Mouse (Mus musculus) neural tube, embryonic 10.5 days (tissue): ENCODE data around the gene Spata32.

Source experiments
- DNase-seq: peaks from one replicate; pipeline ENCODE4 v3.0.0-alpha.2; 2017; ENCODE audit warnings: low spot score; ENCODE audit errors: extremely low spot score

Gene Spata32

DNA sequence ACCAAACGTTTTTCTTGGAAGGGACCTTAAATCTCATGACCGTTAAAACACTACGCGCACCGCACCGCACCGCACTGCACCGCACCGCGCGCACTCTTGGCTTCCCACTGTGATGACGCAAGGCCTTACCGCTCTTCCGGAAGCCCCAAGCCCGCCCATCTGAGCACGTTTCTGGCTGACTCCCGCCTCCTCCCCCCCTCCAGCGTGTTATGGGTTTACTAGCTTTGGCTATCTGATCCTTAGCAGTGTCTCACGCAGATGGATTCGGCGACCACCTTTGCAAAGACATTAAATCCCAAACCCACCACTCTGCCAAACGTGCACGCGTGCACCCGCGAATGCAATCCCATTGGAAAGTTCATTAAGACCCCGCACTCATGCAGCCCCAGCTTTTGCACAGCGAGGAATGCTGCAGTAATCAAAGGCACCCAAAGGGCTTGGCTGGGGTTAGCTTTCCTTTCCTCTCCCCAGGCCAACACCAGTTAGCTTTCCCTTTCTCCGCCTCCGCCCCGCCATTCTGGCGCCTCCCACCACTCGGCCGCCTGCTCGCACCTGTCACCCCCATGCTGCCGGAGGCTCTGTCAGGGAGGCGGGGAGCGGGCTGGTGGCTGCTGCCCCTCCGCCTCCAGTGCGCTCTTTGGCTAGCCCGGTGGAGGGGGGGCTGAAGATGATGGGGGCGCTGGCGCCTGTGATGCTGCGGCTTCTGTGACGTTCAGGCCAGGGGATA lies at the start of gene Spata32:
Gene Spata32 (minus strand): TSS at position 643 of the 727 bp plus-strand sequence.
- peak; percentile 57 for DNase-seq

DNA sequence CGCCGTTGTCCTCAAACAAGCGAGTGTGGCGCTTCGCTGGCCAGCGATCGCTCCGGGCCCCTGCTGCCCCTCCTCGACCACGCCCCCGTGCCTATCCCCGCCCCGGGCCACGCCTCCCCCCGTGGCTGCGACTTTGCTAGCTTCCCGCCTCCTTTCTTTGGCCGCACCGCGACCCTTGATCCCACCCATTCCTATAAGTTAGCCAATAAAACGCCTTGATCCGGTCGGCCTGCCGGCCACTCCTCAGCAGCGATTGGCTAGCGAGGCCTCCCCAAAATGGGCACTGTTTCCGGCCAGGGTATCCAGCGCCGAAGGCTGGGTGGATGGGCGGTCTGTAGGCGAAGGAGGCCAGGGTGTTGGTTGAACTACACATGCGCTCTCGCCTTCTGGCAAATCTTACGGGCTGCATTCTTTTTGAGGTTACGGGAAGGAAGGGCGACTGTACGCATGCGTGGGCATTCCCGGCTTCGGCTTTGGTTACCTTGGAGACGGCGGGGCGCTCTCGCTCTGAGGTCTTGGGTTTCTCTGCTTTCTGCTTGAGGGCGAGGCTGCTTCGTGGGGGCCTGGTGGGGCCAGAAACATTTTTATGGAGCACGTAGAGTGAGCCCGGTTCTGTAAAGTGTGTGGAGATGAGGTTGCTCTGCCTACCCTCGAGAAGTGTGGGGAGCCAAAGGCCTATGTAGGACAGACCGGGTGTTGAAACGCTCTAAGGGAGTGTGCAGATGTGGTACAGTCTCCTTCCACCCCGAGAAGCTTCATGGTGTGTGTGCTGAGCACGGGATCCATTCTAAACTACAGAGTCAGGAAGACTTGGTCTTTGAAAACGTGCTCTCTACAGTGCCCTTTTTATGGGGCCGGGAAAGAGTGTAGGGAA lies 49.4 kb upstream of the Spata32 start, which contains the start of gene Map3k14:
Gene Map3k14 (minus strand): TSS at position 127 of the 874 bp plus-strand sequence.
- DNase-seq: peak; percentile 100

DNA sequence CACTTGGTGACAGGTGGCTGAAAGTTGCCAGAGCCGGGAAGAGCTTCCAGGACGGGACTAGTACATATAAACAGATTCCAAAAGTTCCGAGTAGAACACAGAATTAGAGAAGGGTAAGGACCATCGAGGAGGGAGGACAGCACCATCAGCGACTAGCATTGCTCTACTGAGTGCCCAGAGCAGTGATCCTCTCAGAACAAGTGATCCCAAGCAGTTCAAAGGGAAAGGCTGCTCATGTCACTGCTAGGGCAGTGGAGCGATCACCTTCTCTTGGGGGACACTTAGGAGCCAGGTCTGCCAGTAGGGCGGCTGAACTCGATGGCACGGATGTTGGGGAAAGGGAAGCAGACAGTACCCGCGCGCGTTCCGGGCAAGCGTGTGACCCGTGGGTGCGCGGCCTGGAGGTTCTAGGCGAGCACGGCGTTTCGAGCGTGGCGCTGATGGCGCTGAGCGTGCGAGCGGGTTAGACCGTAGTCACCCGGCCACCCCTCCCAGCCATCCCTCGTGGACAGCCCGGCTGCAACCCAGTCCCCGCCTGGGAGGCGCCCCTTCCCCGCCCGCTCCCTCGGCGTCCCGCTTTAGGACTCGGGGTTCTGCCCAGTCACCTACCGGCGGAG lies 48.6 kb upstream of the Spata32 start:
- no peak for DNase-seq

DNA sequence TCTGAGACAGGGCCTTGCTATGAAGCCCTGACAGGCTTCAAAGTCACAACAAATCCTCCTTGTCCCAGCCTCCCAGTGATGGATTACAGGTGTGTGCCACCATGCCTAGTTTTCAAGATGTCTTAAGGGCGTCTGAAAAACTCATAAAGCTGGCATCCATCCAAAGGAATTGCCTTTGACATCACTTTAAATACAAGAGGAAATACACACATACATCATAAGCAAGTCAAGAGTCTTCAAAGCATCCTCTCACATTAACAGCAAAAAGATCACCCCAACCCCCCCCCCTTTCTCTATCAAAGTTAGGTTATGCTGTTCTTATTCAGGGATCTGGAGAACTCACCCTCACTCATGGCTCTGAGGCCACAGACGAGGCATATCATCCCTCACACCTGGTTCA lies 47.6 kb upstream of the Spata32 start:
- no peak for DNase-seq

DNA sequence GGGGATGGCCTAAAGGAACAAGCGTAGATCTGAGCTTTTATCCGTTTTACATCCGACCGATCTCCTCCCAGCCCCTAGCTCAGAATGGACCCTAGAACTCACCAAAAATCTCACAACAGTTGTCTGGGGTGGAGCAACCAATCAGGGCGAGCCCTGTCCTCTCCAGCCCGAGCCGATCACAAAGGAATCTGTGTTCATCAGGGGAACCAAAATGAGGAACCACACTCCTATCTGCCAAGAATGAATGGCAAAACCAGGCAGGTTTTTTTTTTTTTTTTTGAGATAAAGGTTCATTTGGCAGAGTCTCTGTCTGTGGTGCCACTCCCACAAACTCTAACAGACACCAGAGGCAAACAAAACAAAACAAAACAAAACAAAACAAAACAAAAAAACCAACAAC lies 47.0 kb upstream of the Spata32 start:
- no peak for DNase-seq

DNA sequence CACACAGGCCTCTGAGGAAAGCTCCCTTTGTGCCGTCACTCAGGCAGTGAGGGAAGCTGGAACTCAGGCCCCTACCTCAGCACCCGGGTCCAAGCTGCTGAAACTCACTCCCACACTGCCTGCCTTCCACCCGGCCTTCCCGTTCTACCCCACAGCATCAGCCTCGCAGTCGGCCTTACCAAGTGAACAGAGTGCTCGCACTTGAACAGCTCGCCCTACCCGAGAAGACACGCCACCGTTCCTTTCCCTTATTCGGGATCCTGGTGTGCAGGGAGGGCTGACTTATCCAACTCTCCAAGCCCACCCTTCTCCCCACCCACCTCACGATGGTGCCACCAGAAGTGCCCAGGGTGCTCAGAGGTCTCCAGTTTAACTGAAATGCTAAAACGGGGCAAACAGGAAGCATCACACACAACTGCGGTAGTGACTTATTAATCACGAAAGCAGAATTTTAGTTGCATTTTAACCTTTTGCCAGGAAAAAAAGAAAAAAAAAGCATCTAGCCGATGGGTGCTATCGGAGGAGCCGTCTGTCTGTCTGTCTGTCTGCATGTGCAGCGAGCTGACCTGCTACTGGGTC lies 46.3 kb upstream of the Spata32 start:
- DNase-seq: no peak

DNA sequence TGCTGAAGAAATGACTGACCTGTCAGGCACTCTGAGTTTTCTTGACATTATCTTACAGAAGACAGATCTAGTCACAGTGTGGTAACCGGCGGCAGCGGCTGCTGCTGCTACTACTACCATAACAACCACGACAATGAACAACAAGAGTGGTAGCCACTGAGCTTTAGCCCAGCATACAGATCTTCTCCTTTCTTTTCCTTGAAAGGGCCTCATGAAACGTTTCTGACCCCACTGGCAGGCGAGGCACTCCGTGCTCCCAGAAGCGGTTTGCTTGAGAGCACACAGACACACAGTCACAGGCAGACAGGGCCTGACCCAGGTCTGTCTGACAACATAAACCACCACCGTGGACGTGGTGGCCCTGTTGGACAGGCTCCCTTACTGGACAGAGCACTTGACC lies 45.3 kb upstream of the Spata32 start:
- no peak for DNase-seq

DNA sequence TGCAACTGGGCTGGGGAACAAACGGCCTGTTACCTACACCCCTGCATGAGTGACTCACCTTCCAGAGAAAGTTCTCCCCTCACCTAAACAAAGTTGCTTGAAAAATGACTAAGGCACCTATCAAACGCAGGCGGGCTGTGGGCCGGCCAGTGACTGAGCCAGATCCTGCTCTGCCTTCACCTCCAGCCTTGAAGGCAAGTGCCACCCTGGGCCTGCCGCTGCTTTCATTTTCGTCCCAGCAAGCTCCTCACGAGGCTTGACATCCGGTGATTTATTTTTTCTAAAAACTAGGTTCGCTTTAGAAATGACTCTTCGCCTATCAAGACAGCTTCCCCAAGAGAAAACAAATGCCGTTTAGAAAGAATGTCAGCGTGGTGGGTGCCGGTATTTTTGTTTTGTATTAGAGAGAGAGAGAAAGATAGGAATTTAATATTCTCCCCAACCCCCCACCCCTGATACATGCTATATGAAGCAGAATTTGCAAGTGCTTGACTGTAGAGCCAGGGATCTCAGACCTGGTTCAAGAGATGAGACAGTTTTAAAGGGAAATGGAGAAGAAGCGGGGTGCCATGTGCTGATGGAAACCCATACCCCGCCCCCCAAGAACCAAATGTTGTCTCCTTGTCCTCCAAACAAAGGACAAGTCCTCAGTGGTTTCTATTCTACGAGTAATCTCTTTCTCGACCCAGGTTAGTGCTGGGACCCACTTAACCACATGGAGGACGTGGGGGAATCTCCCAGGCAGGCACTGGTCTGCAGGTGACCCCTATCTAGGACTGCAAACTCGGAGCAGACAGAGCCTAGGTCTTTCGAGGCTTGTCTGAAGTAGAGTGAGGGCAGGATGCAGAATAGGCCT lies 44.4 kb upstream of the Spata32 start:
- no peak for DNase-seq

DNA sequence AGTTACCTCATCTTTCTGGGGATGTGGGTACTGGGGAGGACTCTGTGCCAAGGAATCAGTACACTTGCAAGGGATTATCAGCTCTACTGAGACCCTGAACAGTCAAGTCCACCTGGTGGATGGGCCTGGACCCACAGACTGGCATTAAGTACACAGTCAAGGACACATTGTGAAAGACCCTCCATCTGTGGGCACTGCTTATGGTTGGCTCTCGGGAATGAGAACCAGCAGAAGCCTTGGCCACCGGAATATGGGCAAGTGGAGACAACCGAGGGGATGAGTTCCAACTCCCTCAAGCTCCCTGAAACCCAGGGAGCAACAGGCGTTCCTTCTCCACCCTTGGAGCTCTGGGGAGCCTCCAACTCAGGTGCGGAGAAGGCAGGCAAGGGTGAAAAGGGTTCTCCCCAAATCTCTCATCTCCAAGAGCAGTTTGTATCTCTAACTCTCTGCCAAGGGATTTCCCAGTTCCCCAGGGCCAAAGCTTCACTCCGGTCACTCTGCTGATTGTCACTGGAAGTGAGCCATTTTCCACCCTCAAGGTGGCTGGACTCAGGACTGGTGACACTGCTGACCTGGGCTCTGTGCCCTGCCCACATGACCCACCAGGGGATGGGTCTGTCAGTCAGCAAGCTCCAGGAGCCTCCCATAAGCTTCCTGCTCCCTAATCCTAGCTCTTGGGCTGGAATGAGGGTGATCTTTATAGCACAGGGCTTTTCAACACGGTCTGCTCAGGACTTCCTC lies 43.6 kb upstream of the Spata32 start:
- no peak for DNase-seq

DNA sequence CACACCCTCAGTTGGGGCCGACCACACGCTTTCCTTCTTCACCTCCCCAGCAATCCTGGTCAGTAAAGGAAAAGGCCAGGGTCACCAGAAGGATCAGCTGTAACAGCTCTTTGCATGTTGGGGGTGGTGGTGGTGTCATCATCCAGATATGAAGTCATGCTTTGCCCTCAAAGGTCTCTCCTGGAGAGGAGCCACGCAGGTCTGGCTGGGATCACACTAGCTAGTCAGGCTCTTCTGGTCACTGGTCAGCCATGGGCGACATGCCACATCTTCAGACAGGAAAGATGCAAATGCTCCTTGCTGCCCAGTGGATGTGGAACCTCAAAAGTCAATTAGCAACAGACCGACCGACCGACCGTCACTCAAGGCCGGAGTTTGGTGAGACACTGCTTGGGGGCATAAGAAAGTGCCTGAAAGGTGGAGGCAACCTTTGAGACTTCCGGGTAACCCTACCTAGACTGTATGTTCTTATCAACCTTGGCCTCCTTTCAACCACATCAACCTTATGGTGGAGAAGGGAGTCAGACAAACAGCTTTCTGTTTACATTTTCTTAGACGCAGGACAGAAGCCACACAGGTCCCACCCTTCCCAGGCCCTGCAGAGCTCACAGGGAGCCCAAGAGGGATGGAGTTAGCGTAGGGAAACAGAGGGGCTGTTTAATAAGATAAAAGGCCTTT lies 42.4 kb upstream of the Spata32 start:
- DNase-seq: no peak

DNA sequence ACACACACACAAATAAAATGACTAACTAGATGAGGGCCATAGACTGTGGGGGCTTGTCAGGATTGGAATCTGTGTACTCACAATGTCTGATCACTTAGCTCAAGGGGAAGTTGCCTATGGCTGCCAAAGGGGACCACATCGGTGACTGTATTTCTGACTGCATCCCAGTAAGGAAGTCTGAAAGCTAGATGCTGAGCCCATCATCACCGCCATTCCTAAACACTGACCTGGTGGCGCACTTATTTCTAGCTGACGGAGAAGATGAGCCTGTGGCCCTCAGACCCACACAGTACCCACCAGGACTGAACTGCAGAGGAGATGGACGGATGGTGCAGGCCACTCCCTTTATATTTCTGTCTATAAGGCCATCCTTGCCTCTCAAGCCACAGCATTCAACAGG lies 41.8 kb upstream of the Spata32 start:
- no peak for DNase-seq

DNA sequence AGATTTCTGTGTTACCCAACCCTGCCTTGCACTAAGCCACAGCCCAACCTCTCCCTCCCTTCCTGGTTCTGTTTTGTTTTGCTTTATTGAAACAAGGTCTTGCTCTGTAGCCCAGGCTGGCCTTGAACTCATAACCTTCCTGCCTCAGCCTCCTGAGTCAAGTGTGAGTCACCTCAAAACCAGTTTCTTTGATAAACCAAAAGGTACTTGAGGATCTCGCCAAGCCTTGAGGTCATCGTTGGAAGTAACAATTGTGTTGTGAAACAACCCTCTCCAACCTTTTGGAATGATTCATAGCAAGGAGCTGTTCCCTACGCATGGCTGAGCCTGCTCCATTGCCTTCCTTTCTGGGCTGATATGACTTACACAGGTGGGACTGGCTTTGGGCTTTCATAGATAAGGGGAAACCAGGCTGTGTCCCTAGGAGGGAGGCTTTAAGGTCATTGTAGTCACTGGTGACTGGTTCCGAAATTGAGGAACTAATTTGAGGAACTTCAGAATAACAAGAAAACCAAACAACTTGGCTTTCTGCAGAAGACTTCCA lies 39.8 kb upstream of the Spata32 start:
- no peak for DNase-seq

DNA sequence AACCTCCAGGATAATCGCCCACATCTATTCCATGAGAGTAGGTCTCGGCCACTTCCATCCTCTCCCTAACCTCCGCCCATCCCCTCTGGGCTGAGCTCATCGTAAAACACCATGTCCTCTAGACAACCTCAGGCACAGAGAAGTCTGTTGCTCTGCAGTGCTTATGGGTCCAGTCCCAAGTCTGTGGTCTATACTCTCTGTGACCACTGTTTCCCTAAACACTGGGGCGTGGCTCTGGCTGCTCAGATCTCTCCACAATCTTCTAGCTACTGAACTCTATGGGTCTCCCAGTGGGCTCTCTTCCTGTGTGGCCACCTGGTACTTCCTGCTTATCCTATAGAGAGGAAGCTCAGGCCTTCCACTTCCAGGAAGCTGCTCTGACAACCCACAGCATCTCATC lies 35.4 kb upstream of the Spata32 start:
- DNase-seq: no peak

DNA sequence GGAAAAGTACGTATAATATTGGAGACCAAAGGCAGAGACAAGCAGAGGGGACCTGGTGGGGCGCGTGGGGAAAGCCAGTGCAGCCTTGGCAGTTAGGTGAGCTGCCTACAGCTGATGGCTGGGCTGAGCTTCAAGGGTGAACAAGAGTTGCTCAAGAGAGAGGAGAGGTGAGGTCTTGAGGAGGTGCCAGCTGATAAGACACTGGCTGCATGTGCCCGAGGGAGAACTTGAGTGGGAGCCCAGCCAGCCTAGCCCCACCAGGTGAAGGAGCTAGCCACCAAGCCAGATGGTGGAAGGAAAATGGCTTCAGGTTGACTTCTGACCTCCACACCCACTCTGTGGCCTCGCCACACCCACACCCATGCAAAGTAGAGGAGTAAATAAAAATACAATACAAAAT lies 34.1 kb upstream of the Spata32 start:
- DNase-seq: no peak

DNA sequence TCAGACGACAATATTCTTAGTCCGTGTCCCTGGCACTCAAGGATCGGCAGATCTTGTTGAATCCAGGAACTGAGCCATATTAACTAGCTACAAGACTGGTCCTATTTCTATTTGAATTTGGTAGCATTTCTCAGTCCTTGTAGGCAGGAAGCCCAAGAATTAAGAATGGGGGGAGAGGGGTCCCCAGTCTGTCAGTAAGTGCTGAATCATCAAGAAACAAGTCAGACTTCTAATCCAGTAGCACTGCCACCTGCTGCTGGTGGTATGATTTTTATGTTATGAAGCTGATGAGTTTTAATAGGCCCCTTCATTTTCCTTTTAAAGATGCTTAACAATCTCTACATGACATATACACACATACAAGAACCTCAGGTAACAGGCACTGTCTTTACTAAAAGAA lies 32.1 kb upstream of the Spata32 start:
- no peak for DNase-seq

DNA sequence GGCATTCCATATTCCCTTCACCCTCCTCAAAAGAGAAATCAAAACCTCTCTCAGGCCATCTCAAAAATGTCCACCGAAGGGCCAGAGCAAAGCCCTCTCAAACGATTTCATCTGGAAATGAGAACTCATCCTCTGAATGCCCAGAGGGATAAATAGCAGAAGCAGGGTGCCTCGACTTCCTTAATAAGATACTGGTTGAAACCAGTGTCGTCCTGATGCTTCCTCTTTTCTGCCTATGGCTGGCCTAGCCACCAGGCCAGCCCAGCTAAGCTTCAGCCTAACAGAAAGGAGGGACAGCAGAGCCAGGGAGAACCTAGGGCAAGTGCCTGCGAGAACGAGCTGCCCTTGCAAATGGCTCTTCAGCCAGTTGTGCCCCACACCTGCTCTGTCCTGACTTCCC lies 31.3 kb upstream of the Spata32 start:
- no peak for DNase-seq

DNA sequence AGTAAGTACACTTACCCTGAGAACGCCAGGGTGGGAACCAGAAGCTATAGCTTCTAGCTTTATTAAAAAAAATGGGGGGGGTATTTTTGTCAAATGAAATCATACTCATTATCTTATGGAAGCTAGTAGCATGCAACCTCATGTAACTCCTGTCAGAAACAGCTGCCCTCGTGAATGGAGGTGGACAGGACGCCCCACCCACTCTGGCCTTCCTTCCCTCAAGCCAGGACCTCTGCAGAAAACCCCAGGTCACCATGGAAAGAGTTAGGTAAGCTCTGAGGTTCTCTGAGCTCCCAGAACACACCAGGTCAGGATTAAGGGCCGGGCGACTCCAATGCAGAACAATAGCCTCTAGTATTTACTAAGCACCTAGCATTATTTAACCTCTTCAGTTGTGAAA lies 30.6 kb upstream of the Spata32 start:
- no peak for DNase-seq

DNA sequence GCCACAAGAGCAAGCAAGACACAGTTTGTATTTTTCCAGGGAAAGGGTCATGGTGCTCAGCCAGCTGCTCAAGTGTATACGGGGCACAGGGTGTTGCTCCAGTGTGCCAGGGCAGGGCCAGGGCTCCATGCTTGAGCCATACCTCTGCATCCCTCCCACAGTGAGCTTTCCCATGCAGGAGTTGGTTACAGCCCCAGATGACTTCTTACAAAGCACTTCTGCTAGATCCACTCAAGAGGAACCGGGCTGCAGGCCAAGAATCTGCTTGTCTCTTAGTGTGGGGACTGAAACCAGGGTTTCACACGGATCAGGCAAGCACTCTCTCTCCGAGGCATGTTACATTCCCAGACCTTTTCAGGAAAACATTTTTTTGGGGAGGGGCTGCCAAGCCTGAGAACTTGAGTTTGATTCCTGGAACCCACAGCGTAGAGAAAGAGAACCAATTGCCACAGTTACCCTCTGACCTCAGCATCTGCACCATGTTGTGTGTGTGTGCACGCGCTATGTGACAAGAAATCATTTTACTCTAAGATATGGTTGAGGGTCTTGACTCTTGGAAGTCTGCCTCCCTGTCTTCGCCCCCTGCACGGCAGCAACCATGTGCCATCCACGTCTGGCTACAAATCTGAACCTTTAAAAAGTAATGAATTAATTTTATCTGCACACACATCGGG lies 29.4 kb upstream of the Spata32 start:
- no peak for DNase-seq
